Mouse (Mus musculus) right cerebral cortex, postnatal 36 days (tissue): Measurements from ENCODE around the gene Tas1r3.

Source experiments
- DNase-seq, 2 experiments: peaks; one replicate each; pipeline ENCODE4 v3.0.0; 2022; ENCODE audit warnings: low spot score in 2 of 2, mixed read lengths in 1 of 2

The Tas1r3 gene

GRCm38 (mm10) chr4:155841651-155842270 is 21.4 kb downstream of the Tas1r3 start:
- no peak for DNase-seq

GRCm38 (mm10) chr4:155841003-155841454 is 22.1 kb downstream of the Tas1r3 start:
- no peak for DNase-seq

- no peak for DNase-seq
Measured at GRCm38 (mm10) chr4:155840076-155841002, 22.8 kb downstream of the Tas1r3 start.

- DNase-seq: no peak
Measured at GRCm38 (mm10) chr4:155839483-155839910, 23.7 kb downstream of the Tas1r3 start, which contains the start of gene Mxra8. Gene Mxra8 (plus strand): TSS chr4:155839680.

GRCm38 (mm10) chr4:155838187-155839153 is 24.7 kb downstream of the Tas1r3 start:
- DNase-seq: no peak

GRCm38 (mm10) chr4:155837404-155838010 is 25.7 kb downstream of the Tas1r3 start:
- no peak for DNase-seq

- DNase-seq: peak in 1 of 2 experiments; percentile 62
Measured at GRCm38 (mm10) chr4:155833836-155834235, 29.3 kb downstream of the Tas1r3 start.

GRCm38 (mm10) chr4:155833234-155833633 is 29.9 kb downstream of the Tas1r3 start:
- no peak for DNase-seq

- no peak for DNase-seq
Measured at GRCm38 (mm10) chr4:155832321-155832720, 30.8 kb downstream of the Tas1r3 start.

- DNase-seq: no peak
Measured at GRCm38 (mm10) chr4:155831831-155832230, 31.3 kb downstream of the Tas1r3 start.

GRCm38 (mm10) chr4:155831205-155831766 is 31.9 kb downstream of the Tas1r3 start, which contains the start of gene Aurkaip1:
Gene Aurkaip1 (plus strand): TSS chr4:155831272.
- peak; percentile 91 to 92 for DNase-seq

- no peak for DNase-seq
Measured at GRCm38 (mm10) chr4:155830596-155830995, 32.6 kb downstream of the Tas1r3 start.

GRCm38 (mm10) chr4:155829866-155830265 is 33.3 kb downstream of the Tas1r3 start:
- no peak for DNase-seq

- no peak for DNase-seq
Measured at GRCm38 (mm10) chr4:155823443-155823842, 39.7 kb downstream of the Tas1r3 start.

- no peak for DNase-seq
Measured at GRCm38 (mm10) chr4:155821025-155821424, 42.1 kb downstream of the Tas1r3 start.

- DNase-seq: no peak
Measured at GRCm38 (mm10) chr4:155817533-155817932, 45.6 kb downstream of the Tas1r3 start.

GRCm38 (mm10) chr4:155812665-155813181 is 50.4 kb downstream of the Tas1r3 start:
- no peak for DNase-seq

- DNase-seq: peak; percentile 91 to 93
Measured at GRCm38 (mm10) chr4:155811929-155812664, 51.1 kb downstream of the Tas1r3 start, which contains the start of gene Ccnl2. Gene Ccnl2 (plus strand): TSS chr4:155812489.
